Mouse (Mus musculus) layer of hippocampus, adult 9-10 months (tissue): ENCODE data around the gene Hcst.

ENCODE experiments used
- DNase-seq: peaks from one replicate; pipeline ENCODE4 v3.0.0; 2022; ENCODE audit warnings: low spot score

Hcst gene

GRCm38 (mm10) chr7:30419561-30420499, at the start of gene Hcst:
Hcst (minus strand) TSS chr7:30419854.
- no peak for DNase-seq

- no peak for DNase-seq
Observed at GRCm38 (mm10) chr7:30464816-30465300, 45.2 kb upstream of the Hcst start.

GRCm38 (mm10) chr7:30463996-30464395, 44.3 kb upstream of the Hcst start:
- no peak for DNase-seq

- no peak for DNase-seq
Observed at GRCm38 (mm10) chr7:30463568-30463967, 43.9 kb upstream of the Hcst start.

GRCm38 (mm10) chr7:30459484-30459883, 39.8 kb upstream of the Hcst start:
- no peak for DNase-seq

GRCm38 (mm10) chr7:30457629-30458330, 38.1 kb upstream of the Hcst start, which contains the start of the genes Kirrel2 and Nphs1:
Kirrel2 (minus strand) TSS chr7:30457690.
Nphs1 (plus strand) TSS chr7:30458315.
- DNase-seq, result no peak

GRCm38 (mm10) chr7:30456911-30457628, 37.4 kb upstream of the Hcst start:
- DNase-seq, result no peak

- no peak for DNase-seq
Observed at GRCm38 (mm10) chr7:30456487-30456886, 36.8 kb upstream of the Hcst start.

- no peak for DNase-seq
Observed at GRCm38 (mm10) chr7:30454259-30454658, 34.6 kb upstream of the Hcst start.

- no peak for DNase-seq
Observed at GRCm38 (mm10) chr7:30453766-30454165, 34.1 kb upstream of the Hcst start.

GRCm38 (mm10) chr7:30453327-30453726, 33.7 kb upstream of the Hcst start:
- DNase-seq, result no peak

GRCm38 (mm10) chr7:30450241-30450640, 30.6 kb upstream of the Hcst start:
- no peak for DNase-seq

GRCm38 (mm10) chr7:30444971-30445751, 25.5 kb upstream of the Hcst start, which contains the start of gene Aplp1:
Aplp1 (minus strand) TSS chr7:30445535.
- DNase-seq, result no peak

GRCm38 (mm10) chr7:30444154-30444970, 24.7 kb upstream of the Hcst start:
- DNase-seq, result no peak

- no peak for DNase-seq
Observed at GRCm38 (mm10) chr7:30443696-30444095, 24.0 kb upstream of the Hcst start.

GRCm38 (mm10) chr7:30440697-30441096, 21.0 kb upstream of the Hcst start:
- DNase-seq, result no peak

GRCm38 (mm10) chr7:30439734-30440133, 20.1 kb upstream of the Hcst start:
- DNase-seq, result no peak

GRCm38 (mm10) chr7:30436879-30437278, 17.2 kb upstream of the Hcst start:
- DNase-seq, result no peak

GRCm38 (mm10) chr7:30435156-30435555, 15.5 kb upstream of the Hcst start:
- no peak for DNase-seq

- no peak for DNase-seq
Observed at GRCm38 (mm10) chr7:30434701-30435100, 15.0 kb upstream of the Hcst start.
